Mouse (Mus musculus) A20 (cell line): ENCODE measurements around the gene Gdpd4.
A peak's percentile ranks its signal among the peaks of the same experiment; 100 is the strongest.

Source experiments
- DNase-seq: peaks from one replicate; pipeline ENCODE4 v3.0.0-alpha.2; 2011; ENCODE audit warnings: low read depth, low spot score

The Gdpd4 gene

GRCm38 (mm10) chr7:97919742-97920141 is at the start of gene Gdpd4:
Gene Gdpd4 (plus strand): TSS chr7:97919955.
- DNase-seq: no peak

- DNase-seq: no peak
These were observed 47.4 kb upstream of the Gdpd4 start for GRCm38 (mm10) chr7:97872396-97872795.

GRCm38 (mm10) chr7:97873317-97873716 is 46.4 kb upstream of the Gdpd4 start:
- DNase-seq: no peak

GRCm38 (mm10) chr7:97877846-97878538 is 41.8 kb upstream of the Gdpd4 start:
- DNase-seq: no peak

GRCm38 (mm10) chr7:97911646-97912045 is 8.1 kb upstream of the Gdpd4 start:
- no peak for DNase-seq

GRCm38 (mm10) chr7:97914833-97915516 is 4.8 kb upstream of the Gdpd4 start:
- DNase-seq: no peak

- DNase-seq: no peak
These were observed 6.1 kb downstream of the Gdpd4 start for GRCm38 (mm10) chr7:97925819-97926218.

- no peak for DNase-seq
These were observed 7.2 kb downstream of the Gdpd4 start for GRCm38 (mm10) chr7:97926978-97927377.

- DNase-seq: peak; percentile 52
These were observed 24.7 kb downstream of the Gdpd4 start for GRCm38 (mm10) chr7:97944485-97944884.

- no peak for DNase-seq
These were observed 52.7 kb downstream of the Gdpd4 start for GRCm38 (mm10) chr7:97972486-97972885.

- DNase-seq: peak; percentile 34
These were observed 57.7 kb downstream of the Gdpd4 start for GRCm38 (mm10) chr7:97977463-97977862.

GRCm38 (mm10) chr7:97984108-97984834 is 64.5 kb downstream of the Gdpd4 start:
- peak; percentile 65 for DNase-seq

GRCm38 (mm10) chr7:98002617-98003016 is 82.9 kb downstream of the Gdpd4 start:
- no peak for DNase-seq

GRCm38 (mm10) chr7:98048101-98048824 is 128.5 kb downstream of the Gdpd4 start:
- no peak for DNase-seq

- no peak for DNase-seq
These were observed 132.2 kb downstream of the Gdpd4 start for GRCm38 (mm10) chr7:98051980-98052379.

- DNase-seq: no peak
These were observed 134.7 kb downstream of the Gdpd4 start for GRCm38 (mm10) chr7:98054461-98054860.

- no peak for DNase-seq
These were observed 135.2 kb downstream of the Gdpd4 start for GRCm38 (mm10) chr7:98054942-98055341.

GRCm38 (mm10) chr7:98066229-98066628 is 146.5 kb downstream of the Gdpd4 start:
- no peak for DNase-seq

- DNase-seq: peak; percentile 75
These were observed 151.9 kb downstream of the Gdpd4 start for GRCm38 (mm10) chr7:98071620-98072019.

GRCm38 (mm10) chr7:98077453-98077852 is 157.7 kb downstream of the Gdpd4 start:
- DNase-seq: no peak

GRCm38 (mm10) chr7:98082376-98082775 is 162.6 kb downstream of the Gdpd4 start:
- DNase-seq: no peak
